Mouse (Mus musculus): ENCODE data around the gene Tmem115. TPM values are rescaled to one million over a fixed set of nuclear protein-coding genes. Genes with fewer than 3 reads are reported as not detected.

Gene Tmem115
- polyA plus RNA-seq, 1 experiment = 10.7 TPM

DNA sequence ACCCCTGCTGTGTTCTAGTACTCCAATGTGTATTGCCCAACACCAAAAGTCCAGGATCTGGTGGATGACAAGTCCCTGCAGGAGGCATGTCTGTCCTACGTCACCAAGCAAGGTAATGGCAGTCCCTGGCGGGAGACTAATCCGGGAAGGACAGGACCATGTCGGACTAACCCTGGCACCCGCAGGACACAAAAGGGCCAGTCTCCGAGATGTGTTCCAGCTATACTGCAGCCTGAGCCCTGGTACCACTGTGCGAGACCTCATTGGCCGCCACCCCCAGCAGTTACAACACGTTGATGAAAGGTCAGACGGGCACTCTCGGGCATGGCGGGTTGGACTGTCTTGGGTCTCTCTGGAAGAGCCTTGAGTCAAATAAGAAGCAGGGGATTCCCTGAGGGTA lies 11.0 kb downstream of the Tmem115 start:
- no peaks in the 10 kb centered on the region for H3K4me1 ChIP-seq (ENCODE audit: control insufficient read depth, insufficient read depth, low read length)
- H3K9ac ChIP-seq (ENCODE audit: low read depth, poor library complexity, severe bottlenecking) = no peak overlapping the region
- H3K27me3 ChIP-seq (ENCODE audit: control insufficient read depth, insufficient read depth, low read length, poor library complexity, severe bottlenecking) = no peaks in the 10 kb centered on the region
- no peaks in the 10 kb centered on the region for H3K9me3 ChIP-seq (replicated peaks; ENCODE audit: control insufficient read depth, insufficient read depth, low read length, poor library complexity, severe bottlenecking)
- no peak overlapping the region for H3K4me3 ChIP-seq (ENCODE audit: low read depth, low read length)
- H3K36me3 ChIP-seq (ENCODE audit: control insufficient read depth, insufficient read depth, low read length, poor library complexity, severe bottlenecking) = no peaks in the 10 kb centered on the region
- TF ChIP-seq POLR2A (IDR thresholded peaks at IDR 0.05; ENCODE audit: insufficient read depth, low read length) = no peak
- no peak for TF ChIP-seq EP300 (IDR thresholded peaks at IDR 0.05; ENCODE audit: insufficient read depth, low read depth, low read length)
- TF ChIP-seq CTCF (IDR thresholded peaks at IDR 0.05; ENCODE audit: low read depth, low read length) = no peak
- H3K27ac ChIP-seq (ENCODE audit: insufficient read depth, low read length) = no peak overlapping the region

DNA sequence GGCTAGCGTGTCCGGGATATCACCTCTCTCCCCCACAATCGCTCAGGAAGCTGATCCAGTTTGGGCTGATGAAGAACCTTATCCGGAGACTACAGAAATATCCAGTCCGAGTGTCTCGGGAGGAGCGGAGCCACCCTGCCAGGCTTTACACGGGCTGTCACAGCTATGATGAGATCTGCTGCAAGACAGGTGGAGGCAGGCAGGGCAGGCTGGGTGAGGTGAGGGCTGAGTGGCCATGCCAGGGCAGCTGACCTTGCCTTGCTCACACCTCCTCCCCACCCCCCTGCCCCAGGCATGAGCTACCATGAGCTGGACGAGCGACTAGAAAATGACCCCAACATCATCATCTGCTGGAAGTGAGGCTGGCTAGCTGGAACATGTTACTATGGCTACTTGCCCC lies 11.5 kb downstream of the Tmem115 start:
- Histone ChIP-seq H3K27ac (ENCODE audit: insufficient read depth, low read length) (no peak overlapping the region), H3K36me3 (ENCODE audit: control insufficient read depth, insufficient read depth, low read length, poor library complexity, severe bottlenecking) (no peaks in the 10 kb centered on the region), H3K4me1 (ENCODE audit: control insufficient read depth, insufficient read depth, low read length) (peaks cover 3% of the 10 kb centered on the region), H3K9ac (ENCODE audit: low read depth, poor library complexity, severe bottlenecking) (no peak overlapping the region), H3K27me3 (ENCODE audit: control insufficient read depth, insufficient read depth, low read length, poor library complexity, severe bottlenecking) (no peaks in the 10 kb centered on the region), H3K4me3 (ENCODE audit: low read depth, low read length) (no peak overlapping the region), H3K9me3 (replicated peaks; ENCODE audit: control insufficient read depth, insufficient read depth, low read length, poor library complexity, severe bottlenecking) (no peaks in the 10 kb centered on the region)
- TF ChIP-seq POLR2A (IDR thresholded peaks at IDR 0.05; ENCODE audit: insufficient read depth, low read length) = no peak

DNA sequence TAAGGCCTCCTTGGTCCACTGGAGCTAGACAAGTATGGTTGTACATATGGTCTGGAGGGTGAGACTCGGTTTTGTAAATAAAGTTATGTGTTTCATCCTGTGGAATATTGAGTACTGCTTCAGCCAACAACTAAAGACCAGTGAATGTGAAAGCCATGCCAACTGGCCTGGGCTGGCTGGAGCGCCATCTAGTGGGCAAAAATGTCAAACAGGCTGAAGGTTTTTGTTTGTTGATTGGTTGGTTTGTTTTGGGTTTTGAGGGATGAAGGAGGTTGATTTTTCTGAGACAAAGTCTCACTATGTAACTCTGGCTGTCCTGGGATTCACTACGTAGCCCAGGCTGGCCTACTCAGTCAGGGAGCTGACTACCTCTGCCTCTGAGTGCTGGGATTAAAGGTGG lies 11.9 kb downstream of the Tmem115 start:
- peaks cover 3% of the 10 kb centered on the region for H3K4me1 ChIP-seq (ENCODE audit: control insufficient read depth, insufficient read depth, low read length)

DNA sequence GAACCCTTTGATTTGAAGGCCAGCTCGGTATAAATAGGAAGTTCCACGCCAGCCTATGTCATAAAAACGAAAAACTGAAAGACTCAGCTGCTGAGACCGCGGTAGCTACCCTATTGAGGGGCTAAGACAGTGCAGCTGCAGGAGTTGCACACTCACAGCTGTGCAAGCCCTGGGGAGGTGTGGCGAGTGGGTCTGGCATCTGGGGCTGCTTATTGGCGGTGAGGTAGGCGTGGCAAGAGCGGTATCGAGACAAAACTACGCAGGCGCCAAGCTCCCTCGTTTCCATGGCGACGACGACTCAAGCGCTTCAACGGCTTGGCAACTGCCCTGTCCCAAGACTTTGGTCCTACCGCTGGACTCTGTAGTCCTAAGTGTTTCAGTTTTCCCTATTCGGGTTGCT lies 13.3 kb downstream of the Tmem115 start, which contains the start of gene Zmynd10:
Gene Zmynd10, plus strand, starts transcription at position 273 of the 400 bp plus-strand sequence.
- H3K9me3 ChIP-seq (replicated peaks; ENCODE audit: control insufficient read depth, insufficient read depth, low read length, poor library complexity, severe bottlenecking) = no peaks in the 10 kb centered on the region
- peaks cover 3% of the 10 kb centered on the region for H3K4me1 ChIP-seq (ENCODE audit: control insufficient read depth, insufficient read depth, low read length)
- no peaks in the 10 kb centered on the region for H3K27me3 ChIP-seq (ENCODE audit: control insufficient read depth, insufficient read depth, low read length, poor library complexity, severe bottlenecking)
- no peak within 1 kb of the TSS for H3K4me3 ChIP-seq (ENCODE audit: low read depth, low read length)
- H3K9ac ChIP-seq (ENCODE audit: low read depth, poor library complexity, severe bottlenecking) = no peak within 1 kb of the TSS
- TF ChIP-seq CTCF (IDR thresholded peaks at IDR 0.05; ENCODE audit: low read depth, low read length) (no peak), EP300 (IDR thresholded peaks at IDR 0.05; ENCODE audit: insufficient read depth, low read depth, low read length) (no peak), POLR2A (IDR thresholded peaks at IDR 0.05; ENCODE audit: insufficient read depth, low read length) (no peak)
- no peak within 1 kb of the TSS for H3K27ac ChIP-seq (ENCODE audit: insufficient read depth, low read length)
- H3K36me3 ChIP-seq (ENCODE audit: control insufficient read depth, insufficient read depth, low read length, poor library complexity, severe bottlenecking) = no peaks in the 10 kb centered on the region

More for the DNA sequence above, 11.9 kb downstream of the Tmem115 start:
- Histone ChIP-seq H3K27me3 (ENCODE audit: control insufficient read depth, insufficient read depth, low read length, poor library complexity, severe bottlenecking) (no peaks in the 10 kb centered on the region), H3K9me3 (replicated peaks; ENCODE audit: control insufficient read depth, insufficient read depth, low read length, poor library complexity, severe bottlenecking) (no peaks in the 10 kb centered on the region), H3K27ac (ENCODE audit: insufficient read depth, low read length) (no peak overlapping the region), H3K9ac (ENCODE audit: low read depth, poor library complexity, severe bottlenecking) (no peak overlapping the region), H3K36me3 (ENCODE audit: control insufficient read depth, insufficient read depth, low read length, poor library complexity, severe bottlenecking) (no peaks in the 10 kb centered on the region), H3K4me3 (ENCODE audit: low read depth, low read length) (no peak overlapping the region)
- no peak for TF ChIP-seq EP300 (IDR thresholded peaks at IDR 0.05; ENCODE audit: insufficient read depth, low read depth, low read length)
- TF ChIP-seq POLR2A (IDR thresholded peaks at IDR 0.05; ENCODE audit: insufficient read depth, low read length) = no peak
- TF ChIP-seq CTCF (IDR thresholded peaks at IDR 0.05; ENCODE audit: low read depth, low read length) = peak; percentile 94

DNA sequence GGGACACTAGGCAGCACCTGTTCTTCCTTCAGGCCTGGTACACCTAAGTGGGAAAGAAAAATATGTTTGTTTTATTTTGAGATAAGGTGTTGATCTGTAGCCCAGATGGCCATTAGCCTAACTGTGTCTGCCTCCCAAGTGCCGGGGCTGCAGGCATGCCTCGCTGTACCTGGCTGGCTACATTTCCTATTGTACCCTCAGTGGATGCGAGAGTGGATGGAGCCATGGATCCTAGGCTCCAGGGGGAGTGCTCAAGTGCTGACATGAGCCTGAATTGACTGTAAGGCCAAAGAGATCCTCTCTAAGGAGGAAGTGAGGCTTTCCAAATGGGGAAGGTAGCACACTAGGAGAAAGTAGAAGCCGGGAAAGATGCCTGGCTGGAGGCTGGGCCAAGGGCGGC lies 14.2 kb downstream of the Tmem115 start:
- H3K27ac ChIP-seq (ENCODE audit: insufficient read depth, low read length) = no peak overlapping the region
- no peak overlapping the region for H3K9ac ChIP-seq (ENCODE audit: low read depth, poor library complexity, severe bottlenecking)
- no peaks in the 10 kb centered on the region for H3K9me3 ChIP-seq (replicated peaks; ENCODE audit: control insufficient read depth, insufficient read depth, low read length, poor library complexity, severe bottlenecking)
- no peaks in the 10 kb centered on the region for H3K27me3 ChIP-seq (ENCODE audit: control insufficient read depth, insufficient read depth, low read length, poor library complexity, severe bottlenecking)
- TF ChIP-seq POLR2A (IDR thresholded peaks at IDR 0.05; ENCODE audit: insufficient read depth, low read length) = no peak
- no peak for TF ChIP-seq EP300 (IDR thresholded peaks at IDR 0.05; ENCODE audit: insufficient read depth, low read depth, low read length)
- TF ChIP-seq CTCF (IDR thresholded peaks at IDR 0.05; ENCODE audit: low read depth, low read length) = no peak
- no peaks in the 10 kb centered on the region for H3K36me3 ChIP-seq (ENCODE audit: control insufficient read depth, insufficient read depth, low read length, poor library complexity, severe bottlenecking)
- H3K4me1 ChIP-seq (ENCODE audit: control insufficient read depth, insufficient read depth, low read length) = peaks cover 3% of the 10 kb centered on the region
- no peak overlapping the region for H3K4me3 ChIP-seq (ENCODE audit: low read depth, low read length)

DNA sequence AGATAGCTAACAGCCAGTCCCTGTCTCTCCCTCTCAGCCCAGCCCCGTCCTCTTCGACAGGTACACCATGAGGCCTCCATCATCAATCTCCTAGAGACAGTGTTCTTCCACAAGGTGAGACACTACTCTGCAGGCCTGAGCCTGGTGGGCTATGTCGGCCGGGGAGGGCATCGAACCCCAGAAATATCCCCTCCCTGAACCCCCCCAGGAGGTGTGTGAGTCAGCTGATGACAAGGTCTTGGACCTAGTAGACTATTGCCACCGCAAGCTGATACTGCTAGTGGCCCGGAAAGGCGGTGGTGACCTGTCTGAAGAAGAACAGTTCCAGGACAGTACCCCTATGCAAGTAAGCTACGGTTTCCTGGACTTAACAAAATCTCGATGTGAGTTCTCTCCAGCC lies 15.1 kb downstream of the Tmem115 start:
- Histone ChIP-seq H3K27ac (ENCODE audit: insufficient read depth, low read length) (no peak overlapping the region), H3K4me3 (ENCODE audit: low read depth, low read length) (no peak overlapping the region), H3K4me1 (ENCODE audit: control insufficient read depth, insufficient read depth, low read length) (peaks cover 3% of the 10 kb centered on the region), H3K27me3 (ENCODE audit: control insufficient read depth, insufficient read depth, low read length, poor library complexity, severe bottlenecking) (no peaks in the 10 kb centered on the region), H3K36me3 (ENCODE audit: control insufficient read depth, insufficient read depth, low read length, poor library complexity, severe bottlenecking) (no peaks in the 10 kb centered on the region), H3K9me3 (replicated peaks; ENCODE audit: control insufficient read depth, insufficient read depth, low read length, poor library complexity, severe bottlenecking) (no peaks in the 10 kb centered on the region), H3K9ac (ENCODE audit: low read depth, poor library complexity, severe bottlenecking) (no peak overlapping the region)
- TF ChIP-seq POLR2A (IDR thresholded peaks at IDR 0.05; ENCODE audit: insufficient read depth, low read length) = no peak
- TF ChIP-seq CTCF (IDR thresholded peaks at IDR 0.05; ENCODE audit: low read depth, low read length) = no peak
- TF ChIP-seq EP300 (IDR thresholded peaks at IDR 0.05; ENCODE audit: insufficient read depth, low read depth, low read length) = no peak
